9 mouse cellular contexts compared by ENCODE assay signal in the genomic region with DNA sequence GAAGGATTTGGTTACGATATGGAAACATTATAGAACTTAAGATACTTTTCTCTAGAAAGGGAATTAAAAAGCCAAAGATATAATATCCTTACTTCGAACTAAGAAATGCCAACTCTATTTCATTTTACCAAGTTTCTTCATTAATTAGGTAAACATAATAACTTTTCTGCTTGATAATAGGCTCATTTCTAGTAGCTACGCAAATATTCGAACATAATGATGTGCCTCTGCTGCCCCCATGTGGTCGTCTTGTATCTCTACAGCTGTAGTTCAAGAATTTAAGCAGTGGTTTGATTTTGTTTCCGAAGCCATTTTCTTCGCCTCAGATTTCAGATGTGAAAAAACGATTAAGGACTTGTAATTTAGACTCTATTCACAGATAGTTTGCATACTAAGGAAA. TPM values are rescaled to one million over a fixed set of nuclear protein-coding genes. Genes with fewer than 3 reads are reported as not detected.
DNase-seq lines count a peak whose midpoint lies in the region; ATAC-seq lines count a peak whose summit lies in the region.
"Had no signal": no experiment of that assay in that cellular context is flagged by ENCODE, and none has a peak within 500 bp of the region (broad histone marks: within the 10 kb centered on the region; RNA-seq: fewer than 3 reads in every experiment).

No protein-coding gene starts in this region.

- no peaks in the 10 kb centered on the region for H3K4me1 ChIP-seq in stomach, embryonic 15.5 days

- H3K27ac ChIP-seq in stomach, embryonic 15.5 days: peak overlapping the region; percentile 79

- no peak overlapping the region for H3K9ac ChIP-seq in stomach, embryonic 15.5 days

- no peaks in the 10 kb centered on the region for H3K36me3 ChIP-seq in stomach, embryonic 15.5 days

- ATAC-seq in megakaryocyte-erythroid progenitor cell, adult 5-6 weeks (replicated peaks; ENCODE audit: low FRiP score, low TSS enrichment, poor library complexity, severe bottlenecking): 0 out of 2 replicates have a peak, but pooled peaks have one; percentile 51
- ATAC-seq in stomach, embryonic 15.5 days (ENCODE audit: insufficient read depth, low FRiP score, low read depth): no peak

- intact Hi-C loops in heart, postnatal 10 days (cut with DNase I): loop anchor here (2.0 to 5.0 kb wide), 4 partner anchors 94 to 1019 kb away; no protein-coding TSS in a partner anchor

- H3K4me2 ChIP-seq in stomach, embryonic 15.5 days: 0 out of 2 replicates have a peak overlapping the region, but pooled peaks have one; percentile 21

- WGBS in stomach, embryonic 15.5 days: 15% methylated on average over 8 of the region's 8 CpGs

- no peak overlapping the region for H3K4me3 ChIP-seq in stomach, embryonic 15.5 days (replicated peaks)
- H3K4me3 ChIP-seq: erythroblast, embryonic 14.5 days had no signal

- DNase-seq in kidney, adult 18-20 months: peak; percentile 48
- DNase-seq in kidney, adult 11 months: no peak
- DNase-seq in adipocyte (ENCODE audit: low spot score): peak; percentile 97
- DNase-seq in embryo, embryonic 10 days (ENCODE audit: low spot score): peak; percentile 86
- peak; percentile 73 to 90 for DNase-seq in heart, postnatal 10 days
- peak; percentile 21 for DNase-seq in layer of hippocampus, adult 9-10 months (ENCODE audit: low spot score)

- no peaks in the 10 kb centered on the region for H3K9me3 ChIP-seq in stomach, embryonic 15.5 days

- no peaks in the 10 kb centered on the region for H3K27me3 ChIP-seq in stomach, embryonic 15.5 days (replicated peaks)

RNA-seq across cellular contexts. Expression of a gene that starts 28.8 kb away (rescaled TPM):
- total RNA-seq in heart, postnatal 10 days (2021): 10 to 100 TPM; 23.4 to 27.9 TPM
- 185 and 197 TPM in 2 replicates for total RNA-seq in megakaryocyte-erythroid progenitor cell, adult 5-6 weeks (2014; fragmentation: Nextera tagmentation)
- 135 and 149 TPM in 2 replicates for total RNA-seq in megakaryocyte-erythroid progenitor cell, adult 5-6 weeks (2017)
- polyA plus RNA-seq in stomach, embryonic 15.5 days (2015; fragmentation: Nextera tagmentation; extraction: Ambion mirVana): 69.0 and 70.3 TPM in 2 replicates

Comparison
In these comparisons a context has a peak if more than half of its experiments do, and no peak if none do; other contexts are left out.
1. RNA of a gene that starts 28.8 kb away (total RNA-seq): 135 to 197 TPM in megakaryocyte-erythroid progenitor cell, adult 5-6 weeks; 23.4 to 27.9 TPM in heart, postnatal 10 days; every median in the first group is over 4 times any median in the second.